Mouse (Mus musculus): Measurements from ENCODE around the gene Spin2-ps6. TPM values are rescaled to one million over a fixed set of nuclear protein-coding genes. Genes with fewer than 3 reads are reported as not detected.
"Not testable (repeated sequence)": the region's sequence is repeated elsewhere in the genome, so short reads cannot be mapped to it uniquely, and the experiment has no call there.

Gene Spin2-ps6
- not detected in 2 replicates for polyA plus RNA-seq (2015; fragmentation: Nextera tagmentation; extraction: Ambion mirVana)

DNA sequence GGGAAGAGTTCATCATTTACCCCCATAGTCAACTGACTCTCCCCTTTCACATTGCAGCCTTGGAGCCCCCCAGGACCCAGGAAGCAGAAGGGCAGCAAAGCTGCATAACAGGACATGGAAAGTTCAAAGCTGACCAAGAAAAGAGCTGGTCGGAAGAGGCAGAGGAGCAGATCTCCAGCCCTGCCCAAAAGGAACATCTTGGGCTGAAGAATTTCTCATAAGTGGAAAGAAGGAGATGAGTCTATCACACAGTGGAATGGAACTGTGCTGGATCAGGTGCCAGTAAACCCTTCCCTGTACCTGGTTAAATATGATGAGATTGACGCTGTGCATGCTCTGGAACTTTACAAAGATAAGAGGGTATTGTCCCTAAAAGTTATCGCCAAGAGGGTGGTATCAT is at the start of gene Spin2-ps6:
TSS of gene Spin2-ps6 (plus strand) at position 301 of the 400 bp plus-strand sequence.
- not testable (repeated sequence) for DNase-seq; H3K4me1 ChIP-seq (replicated peaks); H3K9ac ChIP-seq; H3K4me2 ChIP-seq; H3K36me3 ChIP-seq; ATAC-seq (ENCODE audit: low read depth); H3K4me3 ChIP-seq (replicated peaks); H3K27ac ChIP-seq; H3K27me3 ChIP-seq; H3K9me3 ChIP-seq (replicated peaks)
- 85% methylated on average over 1 of the region's 3 CpGs for WGBS (ENCODE audit: insufficient replicate concordance)

Other genes with a start within 250 kb of the Spin2-ps6 start
- gene Btbd35f12, start 78.5 kb downstream of the Spin2-ps6 start, polyA plus RNA-seq (2015; fragmentation: Nextera tagmentation; extraction: Ambion mirVana), result not detected in 2 replicates